ENCODE assay signal across 28 mouse cellular contexts in genomic region chr15:68396566-68396965, GRCm38 (mm10).
"Had no signal": no experiment of that assay in that cellular context is flagged by ENCODE, and none has a peak within 500 bp of the region (broad histone marks: within the 10 kb centered on the region; RNA-seq: fewer than 3 reads in every experiment).

No protein-coding gene starts in this region.

- DNase-seq: gastrocnemius, postnatal 14 days; gastrocnemius, postnatal 36 days; heart, adult 2 months; heart, postnatal 4 days; kidney, adult 18-20 months; kidney, adult 8-10 months; kidney, postnatal 10 days; kidney, postnatal 25 days; kidney, postnatal 4 days; liver; liver, embryonic 13.5 days; liver, postnatal 0 days had no signal

- ATAC-seq: hindbrain, embryonic 16.5 days; inflammation-experienced regulatory T-cells, adult 6 months; intestine, embryonic 15.5 days; intestine, postnatal 0 days; liver, postnatal 0 days had no signal

- H3K9me3 ChIP-seq: heart, embryonic 13.5 days; heart, embryonic 15.5 days; hindbrain, embryonic 10.5 days; hindbrain, embryonic 12.5 days; intestine, embryonic 15.5 days; limb, embryonic 10.5 days; liver, embryonic 13.5 days; liver, embryonic 15.5 days had no signal

- H3K4me2 ChIP-seq: heart, embryonic 11.5 days; heart, embryonic 13.5 days; heart, embryonic 15.5 days; hindbrain, embryonic 12.5 days; hindbrain, embryonic 14.5 days; intestine, embryonic 15.5 days; limb, embryonic 12.5 days; liver, embryonic 11.5 days; liver, embryonic 13.5 days; liver, embryonic 15.5 days had no signal

- H3K4me3 ChIP-seq: heart, adult 2 months; heart, embryonic 13.5 days; heart, embryonic 15.5 days; hindbrain, embryonic 10.5 days; hindbrain, embryonic 12.5 days; intestine, embryonic 15.5 days; layer of hippocampus, adult 2 months; left cerebral cortex, adult 2 months; limb, embryonic 10.5 days; limb, embryonic 12.5 days; liver, embryonic 13.5 days; liver, embryonic 15.5 days had no signal

- H3K9ac ChIP-seq: heart, embryonic 13.5 days; heart, embryonic 15.5 days; hindbrain, embryonic 12.5 days; hindbrain, embryonic 14.5 days; intestine, embryonic 15.5 days; limb, embryonic 12.5 days; liver, embryonic 13.5 days; liver, embryonic 15.5 days; liver, postnatal 0 days had no signal

- H3K4me1 ChIP-seq: hindbrain, embryonic 10.5 days; hindbrain, embryonic 12.5 days; intestine, embryonic 15.5 days; limb, embryonic 10.5 days; limb, embryonic 12.5 days; liver, embryonic 13.5 days; liver, embryonic 15.5 days had no signal

- H3K27ac ChIP-seq: heart, adult 2 months; heart, embryonic 13.5 days; heart, embryonic 15.5 days; hindbrain, embryonic 10.5 days; hindbrain, embryonic 12.5 days; hindbrain, embryonic 14.5 days; intestine, embryonic 15.5 days; layer of hippocampus, adult 2 months; left cerebral cortex, adult 2 months; limb, embryonic 10.5 days; limb, embryonic 12.5 days; liver, embryonic 13.5 days; liver, embryonic 15.5 days had no signal

- H3K27me3 ChIP-seq: heart, embryonic 13.5 days; heart, embryonic 15.5 days; hindbrain, embryonic 12.5 days; intestine, embryonic 15.5 days; limb, embryonic 12.5 days; liver, embryonic 13.5 days; liver, embryonic 15.5 days had no signal

- H3K36me3 ChIP-seq: heart, embryonic 13.5 days; heart, embryonic 15.5 days; hindbrain, embryonic 10.5 days; hindbrain, embryonic 12.5 days; intestine, embryonic 15.5 days; limb, embryonic 10.5 days; limb, embryonic 12.5 days; liver, embryonic 13.5 days; liver, embryonic 15.5 days had no signal
